In genomic region chr6:101293036-101293572, GRCm38 (mm10) we compare ENCODE assay signal across 13 mouse cellular contexts.
DNase-seq lines count a peak whose midpoint lies in the region; ATAC-seq and TF ChIP-seq lines count a peak whose summit lies in the region.
"Had no signal": no experiment of that assay in that cellular context is flagged by ENCODE, and none has a peak within 500 bp of the region (broad histone marks: within the 10 kb centered on the region; RNA-seq: fewer than 3 reads in every experiment).

No protein-coding gene starts in this region.

- H3K4me1 ChIP-seq in limb, embryonic 14.5 days (ENCODE audit: control insufficient read depth, insufficient read depth, low read length): peaks cover 79% of the 10 kb centered on the region
- no peaks in the 10 kb centered on the region for H3K4me1 ChIP-seq in midbrain, embryonic 14.5 days (ENCODE audit: control insufficient read depth, insufficient read depth, low read length)

- H3K27me3 ChIP-seq in limb, embryonic 14.5 days (ENCODE audit: control insufficient read depth, insufficient read depth, low read length): no peaks in the 10 kb centered on the region
- H3K27me3 ChIP-seq in midbrain, embryonic 14.5 days (ENCODE audit: control insufficient read depth, insufficient read depth, low read length): no peaks in the 10 kb centered on the region
- H3K27me3 ChIP-seq: CH12.LX; megakaryocyte, embryonic 14.5 days; neural tube, embryonic 12.5 days had no signal

- H3K9me3 ChIP-seq in limb, embryonic 14.5 days (ENCODE audit: control insufficient read depth, low read length): no peaks in the 10 kb centered on the region
- no peaks in the 10 kb centered on the region for H3K9me3 ChIP-seq in midbrain, embryonic 14.5 days (ENCODE audit: control insufficient read depth, low read length)
- H3K9me3 ChIP-seq: neural tube, embryonic 12.5 days had no signal

- DNase-seq in kidney, adult 9 months: peak; percentile 19
- no peak for DNase-seq in kidney, postnatal 14 days
- DNase-seq in R1 (ENCODE audit: low read depth, low spot score): peak; percentile 18
- peak; percentile 56 for DNase-seq in limb, embryonic 14.5 days (ENCODE audit: low spot score)
- DNase-seq in left cerebral cortex, postnatal 14 days (ENCODE audit: low spot score in 2 of 2): no peak
- DNase-seq in midbrain, embryonic 14.5 days: no peak
- DNase-seq in ovary, postnatal 10 days (ENCODE audit: low spot score): no peak
- DNase-seq: thymus, adult 18-20 months had no signal

- peak; percentile 41 for ATAC-seq in erythroblast, adult 5-6 weeks (replicated peaks; ENCODE audit: low FRiP score, poor library complexity, severe bottlenecking)
- ATAC-seq in limb, embryonic 14.5 days (ENCODE audit: low FRiP score, low read depth): peak; percentile 39; the same call in 1 of the 2 replicates
- no peak for ATAC-seq in midbrain, embryonic 14.5 days (ENCODE audit: low FRiP score, low TSS enrichment)

- intact Hi-C loops in left cerebral cortex, postnatal 14 days (cut with DNase I): no loop called here

- no peak overlapping the region for H3K4me2 ChIP-seq in limb, embryonic 14.5 days (replicated peaks; ENCODE audit: low read depth, low read length, severe bottlenecking)
- H3K4me2 ChIP-seq in midbrain, embryonic 14.5 days (ENCODE audit: low read length): no peak overlapping the region
- H3K4me2 ChIP-seq: neural tube, embryonic 12.5 days had no signal

- no peak overlapping the region for H3K9ac ChIP-seq in limb, embryonic 14.5 days (ENCODE audit: low read depth, low read length, severe bottlenecking)
- no peak overlapping the region for H3K9ac ChIP-seq in midbrain, embryonic 14.5 days (replicated peaks; ENCODE audit: low read length)
- H3K9ac ChIP-seq: liver, embryonic 14.5 days; neural tube, embryonic 12.5 days had no signal

- no peak for TF ChIP-seq POLR2A in limb, embryonic 14.5 days (IDR thresholded peaks at IDR 0.05; ENCODE audit: borderline replicate concordance, extremely low read depth, insufficient read depth, insufficient read length)

- no peaks in the 10 kb centered on the region for H3K36me3 ChIP-seq in limb, embryonic 14.5 days (ENCODE audit: control insufficient read depth, insufficient read depth, low read length)
- H3K36me3 ChIP-seq in midbrain, embryonic 14.5 days (ENCODE audit: control insufficient read depth, insufficient read depth, low read length): no peaks in the 10 kb centered on the region
- H3K36me3 ChIP-seq: neural tube, embryonic 12.5 days had no signal

- 46% methylated on average over 12 of the region's 12 CpGs for WGBS in limb, embryonic 14.5 days
- 93% methylated on average over 12 of the region's 12 CpGs for WGBS in midbrain, embryonic 14.5 days

- no peak overlapping the region for H3K4me3 ChIP-seq in limb, embryonic 14.5 days (replicated peaks; ENCODE audit: low read length)
- no peak overlapping the region for H3K4me3 ChIP-seq in midbrain, embryonic 14.5 days (replicated peaks; ENCODE audit: low read depth, low read length)
- H3K4me3 ChIP-seq: megakaryocyte, embryonic 14.5 days; neural tube, embryonic 12.5 days had no signal

- H3K27ac ChIP-seq in limb, embryonic 14.5 days (replicated peaks; ENCODE audit: low read depth, low read length): peak overlapping the region; percentile 43; the same call in 1 of the 2 replicates
- H3K27ac ChIP-seq in midbrain, embryonic 14.5 days (replicated peaks; ENCODE audit: low read depth, low read length): no peak overlapping the region
- H3K27ac ChIP-seq: liver, embryonic 14.5 days; neural tube, embryonic 12.5 days had no signal

Comparison
In these comparisons a context has a peak if more than half of its experiments do, and no peak if none do; other contexts are left out.
1. DNase-seq: peak in kidney, adult 9 months (single experiment), R1 (single experiment) and limb, embryonic 14.5 days (single experiment); none in kidney, postnatal 14 days (single experiment), left cerebral cortex, postnatal 14 days (0 of 2), midbrain, embryonic 14.5 days (single experiment) and ovary, postnatal 10 days (single experiment).